Mouse (Mus musculus) T-helper 17 cell (primary cell): ENCODE data around the gene Cdsn.
"Not testable (repeated sequence)": the region's sequence is repeated elsewhere in the genome, so short reads cannot be mapped to it uniquely, and the experiment has no call there.

Source experiments
- in situ Hi-C, 2 experiments: fragments of 300-600 bp; cut with MboI, MseI; formaldehyde crosslinking; loops; 1 replicate in 1 of 2; 2 replicates in 1 of 2; pipeline ENCODE4 v1.15.1; 2025; ENCODE audit warnings: high pct_unique_total_duplicates in 2 of 2

Cdsn gene

GRCm38 (mm10) chr17:35551881-35552414 is at the start of gene Cdsn:
Cdsn (plus strand) TSS chr17:35552128.
- in situ Hi-C loops = loop anchor here in 1 of 2 experiments (5.0 kb wide), 1 partner anchor 60 kb away; no protein-coding TSS in a partner anchor

GRCm38 (mm10) chr17:35502226-35502625 is 49.7 kb upstream of the Cdsn start:
- in situ Hi-C loops = no loop called here

- in situ Hi-C loops = no loop called here
These were observed 49.2 kb upstream of the Cdsn start for GRCm38 (mm10) chr17:35502762-35503161.

- in situ Hi-C loops = no loop called here
These were observed 48.1 kb upstream of the Cdsn start for GRCm38 (mm10) chr17:35503849-35504248.

DNA sequence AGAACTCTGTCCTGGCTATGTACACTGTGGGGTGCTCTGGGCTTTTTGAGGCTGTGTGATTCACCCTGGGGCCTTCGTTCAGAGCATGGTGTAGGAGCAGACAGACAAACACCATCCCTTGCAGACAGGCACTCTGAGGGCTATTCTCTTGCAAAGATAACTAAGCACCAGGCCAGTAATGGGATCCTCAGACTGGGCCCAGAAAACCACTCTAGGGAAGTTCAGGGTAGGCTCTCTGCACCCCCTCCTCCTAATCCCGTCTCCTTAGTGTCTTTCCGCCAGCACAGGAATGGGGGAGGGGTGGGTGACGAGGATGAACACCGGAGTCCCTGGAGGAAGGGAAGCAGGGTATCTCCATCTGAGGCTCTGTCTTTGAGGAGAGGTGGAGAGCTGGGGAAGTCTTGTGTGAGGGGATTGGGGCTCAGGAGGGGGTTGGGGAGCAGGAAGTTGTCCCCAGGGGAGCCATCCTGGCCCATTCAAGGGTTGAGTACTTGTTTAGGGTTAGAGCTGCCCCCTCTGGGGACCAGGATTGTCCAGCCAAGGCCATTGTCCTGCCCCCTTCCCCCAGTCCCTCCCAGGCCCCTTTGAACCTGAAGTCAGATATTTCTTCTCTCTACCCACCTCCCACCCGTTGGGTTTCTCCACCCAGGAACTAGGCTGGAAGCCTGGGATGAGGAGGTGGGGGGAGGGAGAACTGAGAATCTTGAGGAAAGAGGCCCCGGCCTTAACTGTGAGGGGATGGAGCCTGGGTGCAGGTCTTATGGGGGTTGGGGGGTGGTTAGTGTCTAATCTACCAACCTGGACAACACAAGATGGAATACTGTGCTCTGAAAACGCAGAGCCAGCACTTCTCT is 47.1 kb upstream of the Cdsn start:
- in situ Hi-C loops = no loop called here

DNA sequence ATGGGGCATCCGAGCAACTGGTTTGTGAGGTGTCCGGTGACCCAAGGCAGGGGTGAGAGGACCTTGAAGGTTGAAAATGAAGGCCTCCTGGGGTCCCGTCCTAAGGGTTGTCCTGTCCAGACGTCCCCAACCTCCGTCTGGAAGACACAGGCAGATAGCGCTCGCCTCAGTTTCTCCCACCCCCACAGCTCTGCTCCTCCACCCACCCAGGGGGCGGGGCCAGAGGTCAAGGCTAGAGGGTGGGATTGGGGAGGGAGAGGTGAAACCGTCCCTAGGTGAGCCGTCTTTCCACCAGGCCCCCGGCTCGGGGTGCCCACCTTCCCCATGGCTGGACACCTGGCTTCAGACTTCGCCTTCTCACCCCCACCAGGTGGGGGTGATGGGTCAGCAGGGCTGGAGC is 46.2 kb upstream of the Cdsn start, which contains the start of gene Pou5f1:
Pou5f1 (plus strand) TSS at position 243 of the 400 bp plus-strand sequence.
- in situ Hi-C loops = no loop called here

GRCm38 (mm10) chr17:35506881-35507280 is 45.0 kb upstream of the Cdsn start:
- in situ Hi-C loops = no loop called here

DNA sequence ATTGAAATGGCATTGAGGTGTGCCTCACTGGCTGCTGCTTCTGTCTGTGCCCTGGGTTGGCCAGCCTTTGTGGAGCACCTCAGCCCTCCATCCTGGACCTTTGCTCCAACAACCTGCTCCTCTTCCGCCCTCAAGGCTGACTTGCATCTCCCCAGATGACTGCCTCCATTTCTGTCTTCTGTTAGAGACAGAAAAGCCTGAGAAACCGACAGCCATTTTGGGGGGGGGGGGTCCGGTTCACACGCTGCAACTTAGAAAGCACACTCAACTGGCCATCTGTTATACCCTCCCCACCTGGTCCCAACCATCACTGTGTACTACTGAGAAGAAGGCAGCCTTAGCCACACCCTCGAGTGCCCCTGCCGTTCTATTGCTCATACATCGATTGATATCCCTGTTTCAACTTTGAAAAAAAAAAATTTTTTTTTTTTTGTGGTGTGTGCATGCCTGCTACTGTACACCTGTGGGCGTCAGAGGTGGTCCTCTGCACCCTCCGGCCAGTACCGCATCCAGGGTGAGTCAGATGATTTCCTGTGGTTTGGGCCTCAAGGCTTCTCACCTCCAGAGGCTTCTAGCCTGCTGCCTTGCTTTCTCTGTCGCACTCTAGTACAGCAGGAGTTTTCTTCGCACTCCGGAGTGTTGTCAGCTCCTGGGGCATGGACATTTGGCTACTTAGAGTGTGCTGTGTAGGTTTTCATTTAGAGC is 44.2 kb upstream of the Cdsn start:
- in situ Hi-C loops = no loop called here

GRCm38 (mm10) chr17:35508279-35508678 is 43.6 kb upstream of the Cdsn start:
- in situ Hi-C loops = not testable (repeated sequence)

DNA sequence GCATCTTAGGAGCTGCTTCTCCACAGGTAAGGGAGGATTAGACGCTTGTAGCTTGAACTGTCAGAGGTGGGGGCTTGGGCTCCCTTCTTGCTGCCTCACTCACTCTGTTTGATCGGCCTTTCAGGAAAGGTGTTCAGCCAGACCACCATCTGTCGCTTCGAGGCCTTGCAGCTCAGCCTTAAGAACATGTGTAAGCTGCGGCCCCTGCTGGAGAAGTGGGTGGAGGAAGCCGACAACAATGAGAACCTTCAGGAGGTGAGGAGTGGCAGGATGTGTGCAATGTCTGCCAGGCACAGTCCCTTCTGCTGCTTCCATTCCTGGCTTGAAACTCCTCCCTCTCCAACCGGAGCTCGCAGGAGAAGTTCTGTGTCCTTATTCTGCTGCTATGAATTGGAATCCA is 42.6 kb upstream of the Cdsn start:
- in situ Hi-C loops = no loop called here

GRCm38 (mm10) chr17:35512916-35513626 is 38.9 kb upstream of the Cdsn start:
- in situ Hi-C loops = no loop called here

- in situ Hi-C loops = no loop called here
These were observed 38.0 kb upstream of the Cdsn start for GRCm38 (mm10) chr17:35513886-35514285.

- in situ Hi-C loops = no loop called here
These were observed 37.2 kb upstream of the Cdsn start for GRCm38 (mm10) chr17:35514756-35515155.

DNA sequence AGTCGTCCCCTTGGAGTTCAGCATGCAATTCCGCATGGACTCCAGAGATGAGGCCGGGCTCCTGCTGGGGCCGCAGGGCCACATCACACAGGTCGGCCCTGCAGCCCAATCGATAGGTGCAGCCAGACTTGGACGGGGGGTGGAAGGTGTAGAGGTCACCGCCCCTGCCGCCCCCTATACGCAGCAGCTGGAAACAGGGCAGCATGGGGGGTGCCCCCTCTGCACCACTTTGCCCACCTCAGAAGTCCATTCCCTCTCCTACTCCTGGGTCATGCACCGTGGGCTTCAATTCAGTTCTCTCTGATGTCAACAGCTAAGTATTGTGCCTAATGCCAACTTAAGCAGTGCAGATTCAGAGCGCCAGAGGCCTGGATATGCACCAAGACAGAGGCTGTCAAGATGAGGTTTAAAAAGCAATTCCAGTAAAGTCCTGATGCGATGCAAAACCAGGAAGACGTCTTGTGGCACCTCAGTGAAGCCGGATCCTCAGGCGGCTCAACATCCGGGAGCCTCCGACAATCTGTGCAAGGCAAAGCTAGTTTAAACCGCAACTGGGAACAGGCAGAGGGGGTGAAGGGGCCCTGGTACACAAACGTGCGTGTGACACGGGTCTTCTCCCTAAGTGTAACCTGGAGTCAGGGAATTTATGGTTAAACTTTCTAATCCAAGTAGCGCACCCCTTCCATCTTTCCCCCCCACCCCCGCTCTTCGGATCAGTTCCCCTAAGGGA is 35.9 kb upstream of the Cdsn start:
- in situ Hi-C loops = no loop called here

- in situ Hi-C loops = no loop called here
These were observed 35.1 kb upstream of the Cdsn start, which contains the start of the genes Tcf19 and Cchcr1 for GRCm38 (mm10) chr17:35516652-35517500. Tcf19 (minus strand) TSS chr17:35516824. Cchcr1 (plus strand) TSS chr17:35517100.

DNA sequence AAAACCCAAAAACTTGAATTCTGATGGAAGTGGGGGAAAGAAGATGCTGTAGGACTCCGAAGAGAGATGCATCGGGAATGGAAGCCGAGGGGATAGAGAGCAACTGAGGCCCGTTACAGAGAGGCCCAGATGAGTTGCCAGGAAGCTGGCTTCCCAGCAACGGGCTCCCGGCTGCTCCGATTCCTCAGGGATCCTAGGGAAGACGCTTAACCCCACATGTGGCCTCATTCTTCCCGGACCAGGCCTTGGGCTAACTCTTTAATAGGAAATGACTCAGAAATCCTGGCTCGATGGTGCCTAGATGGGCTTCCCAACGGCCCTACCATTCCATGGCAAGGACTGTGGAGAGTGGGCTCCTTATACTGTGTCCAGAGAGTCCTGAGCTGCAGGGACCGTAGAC is 34.4 kb upstream of the Cdsn start:
- in situ Hi-C loops = no loop called here

DNA sequence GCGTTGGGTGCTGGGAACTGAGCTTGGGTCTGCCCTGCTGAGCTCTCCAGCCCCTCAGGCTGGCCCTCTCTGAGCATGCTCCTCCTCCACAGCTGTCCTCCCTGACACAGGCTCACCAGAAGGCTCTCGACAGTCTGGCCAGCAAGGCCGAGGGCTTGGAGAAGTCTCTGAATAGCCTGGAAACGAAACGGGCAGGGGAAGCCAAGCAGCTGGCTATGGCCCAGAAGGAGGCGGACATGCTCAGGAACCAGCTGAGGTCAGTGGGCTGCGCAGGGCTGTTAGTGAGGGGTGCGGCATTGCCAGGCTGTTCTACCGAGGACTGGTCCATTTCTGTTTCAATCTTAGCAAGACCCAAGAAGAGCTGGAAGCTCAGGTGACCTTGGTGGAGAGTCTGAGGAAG is 27.6 kb upstream of the Cdsn start:
- in situ Hi-C loops = loop anchor here in 1 of 2 experiments (10.0 kb wide), 1 partner anchor 1470 kb away; no protein-coding TSS in a partner anchor

DNA sequence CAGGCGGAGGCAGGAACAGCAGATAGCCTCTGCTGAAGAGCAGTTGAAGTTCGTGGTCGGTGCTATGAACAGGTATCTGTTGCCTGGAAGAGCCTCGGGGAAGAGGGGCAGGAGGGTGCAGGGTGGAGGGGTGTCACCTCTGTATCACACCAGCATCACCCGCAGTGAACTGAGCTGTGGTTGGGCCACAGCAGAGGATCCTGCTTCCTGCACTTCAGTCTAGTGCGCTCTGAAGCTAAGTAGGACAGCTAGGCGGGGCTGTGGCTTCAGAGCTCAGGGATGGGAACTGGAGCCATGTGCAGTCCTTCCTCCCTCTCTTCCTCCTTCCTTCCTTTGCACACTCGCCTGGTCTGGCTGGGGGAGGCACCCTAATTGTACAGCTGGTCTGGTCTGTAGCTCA is 25.3 kb upstream of the Cdsn start:
- in situ Hi-C loops = loop anchor here in 1 of 2 experiments (10.0 kb wide), 1 partner anchor 1472 kb away; no protein-coding TSS in a partner anchor

GRCm38 (mm10) chr17:35532360-35532759 is 19.6 kb upstream of the Cdsn start:
- in situ Hi-C loops = no loop called here

- in situ Hi-C loops = no loop called here
These were observed 19.0 kb upstream of the Cdsn start, which contains the start of gene Psors1c2 for GRCm38 (mm10) chr17:35532901-35533300. Psors1c2 (plus strand) TSS chr17:35533201.
